Mouse (Mus musculus) embryo, embryonic 10.5 days (tissue): Measurements from ENCODE around the gene Mttp.

ENCODE experiments used
- DNase-seq: peaks from one replicate; pipeline ENCODE4 v3.0.0-alpha.2; 2015; ENCODE audit warnings: low spot score

Gene Mttp

GRCm38 (mm10) chr3:138051431-138051830, 93.3 kb downstream of the Mttp start:
- DNase-seq: no peak

- DNase-seq: peak; percentile 22
Observed at GRCm38 (mm10) chr3:138050772-138051171, 94.0 kb downstream of the Mttp start.

GRCm38 (mm10) chr3:138049555-138049954, 95.2 kb downstream of the Mttp start:
- DNase-seq: no peak

GRCm38 (mm10) chr3:138043316-138043715, 101.5 kb downstream of the Mttp start:
- DNase-seq: no peak

GRCm38 (mm10) chr3:138041591-138042301, 103.0 kb downstream of the Mttp start:
- DNase-seq: no peak

GRCm38 (mm10) chr3:138040938-138041337, 103.8 kb downstream of the Mttp start:
- no peak for DNase-seq
